Mouse (Mus musculus): ENCODE data around the gene Gm20388. TPM values are rescaled to one million over a fixed set of nuclear protein-coding genes. Genes with fewer than 3 reads are reported as not detected.
"Not testable (repeated sequence)": the region's sequence is repeated elsewhere in the genome, so short reads cannot be mapped to it uniquely, and the experiment has no call there.

Gm20388 gene
- polyA plus RNA-seq, 1 experiment = 28.1 TPM

GRCm38 (mm10) chr8:121437506-121437905 lies 1526.9 kb downstream of the Gm20388 start:
- no peak overlapping the region for H3K4me3 ChIP-seq (ENCODE audit: low read depth, low read length)
- no peak overlapping the region for H3K9ac ChIP-seq (ENCODE audit: low read depth, poor library complexity, severe bottlenecking)
- H3K4me1 ChIP-seq (ENCODE audit: control insufficient read depth, insufficient read depth, low read length) = no peaks in the 10 kb centered on the region
- TF ChIP-seq EP300 (IDR thresholded peaks at IDR 0.05; ENCODE audit: insufficient read depth, low read depth, low read length) = no peak
- TF ChIP-seq CTCF (IDR thresholded peaks at IDR 0.05; ENCODE audit: low read depth, low read length) = no peak
- no peak for TF ChIP-seq POLR2A (IDR thresholded peaks at IDR 0.05; ENCODE audit: insufficient read depth, low read length)
- H3K27me3 ChIP-seq (ENCODE audit: control insufficient read depth, insufficient read depth, low read length, poor library complexity, severe bottlenecking) = no peaks in the 10 kb centered on the region
- H3K9me3 ChIP-seq (replicated peaks; ENCODE audit: control insufficient read depth, insufficient read depth, low read length, poor library complexity, severe bottlenecking) = no peaks in the 10 kb centered on the region
- no peaks in the 10 kb centered on the region for H3K36me3 ChIP-seq (ENCODE audit: control insufficient read depth, insufficient read depth, low read length, poor library complexity, severe bottlenecking)
- no peak overlapping the region for H3K27ac ChIP-seq (ENCODE audit: insufficient read depth, low read length)

- Histone ChIP-seq H3K4me1 (ENCODE audit: control insufficient read depth, insufficient read depth, low read length) (no peaks in the 10 kb centered on the region), H3K27me3 (ENCODE audit: control insufficient read depth, insufficient read depth, low read length, poor library complexity, severe bottlenecking) (no peaks in the 10 kb centered on the region), H3K9me3 (replicated peaks; ENCODE audit: control insufficient read depth, insufficient read depth, low read length, poor library complexity, severe bottlenecking) (no peaks in the 10 kb centered on the region), H3K27ac (ENCODE audit: insufficient read depth, low read length) (no peak overlapping the region), H3K36me3 (ENCODE audit: control insufficient read depth, insufficient read depth, low read length, poor library complexity, severe bottlenecking) (no peaks in the 10 kb centered on the region), H3K9ac (ENCODE audit: low read depth, poor library complexity, severe bottlenecking) (no peak overlapping the region), H3K4me3 (ENCODE audit: low read depth, low read length) (no peak overlapping the region)
- TF ChIP-seq POLR2A (IDR thresholded peaks at IDR 0.05; ENCODE audit: insufficient read depth, low read length) = no peak
- TF ChIP-seq CTCF (IDR thresholded peaks at IDR 0.05; ENCODE audit: low read depth, low read length) = no peak
- no peak for TF ChIP-seq EP300 (IDR thresholded peaks at IDR 0.05; ENCODE audit: insufficient read depth, low read depth, low read length)
Observed at GRCm38 (mm10) chr8:121438111-121438510, 1527.5 kb downstream of the Gm20388 start.

- Histone ChIP-seq H3K4me1 (ENCODE audit: control insufficient read depth, insufficient read depth, low read length) (no peaks in the 10 kb centered on the region), H3K36me3 (ENCODE audit: control insufficient read depth, insufficient read depth, low read length, poor library complexity, severe bottlenecking) (no peaks in the 10 kb centered on the region), H3K9me3 (replicated peaks; ENCODE audit: control insufficient read depth, insufficient read depth, low read length, poor library complexity, severe bottlenecking) (no peaks in the 10 kb centered on the region), H3K9ac (ENCODE audit: low read depth, poor library complexity, severe bottlenecking) (no peak overlapping the region), H3K27me3 (ENCODE audit: control insufficient read depth, insufficient read depth, low read length, poor library complexity, severe bottlenecking) (no peaks in the 10 kb centered on the region), H3K27ac (ENCODE audit: insufficient read depth, low read length) (no peak overlapping the region), H3K4me3 (ENCODE audit: low read depth, low read length) (no peak overlapping the region)
- TF ChIP-seq CTCF (IDR thresholded peaks at IDR 0.05; ENCODE audit: low read depth, low read length) (no peak), POLR2A (IDR thresholded peaks at IDR 0.05; ENCODE audit: insufficient read depth, low read length) (no peak), EP300 (IDR thresholded peaks at IDR 0.05; ENCODE audit: insufficient read depth, low read depth, low read length) (no peak)
Observed at GRCm38 (mm10) chr8:121439351-121439750, 1528.7 kb downstream of the Gm20388 start.

GRCm38 (mm10) chr8:121443361-121443760 lies 1532.7 kb downstream of the Gm20388 start:
- no peak overlapping the region for H3K4me3 ChIP-seq (ENCODE audit: low read depth, low read length)
- H3K9ac ChIP-seq (ENCODE audit: low read depth, poor library complexity, severe bottlenecking) = no peak overlapping the region
- H3K36me3 ChIP-seq (ENCODE audit: control insufficient read depth, insufficient read depth, low read length, poor library complexity, severe bottlenecking) = no peaks in the 10 kb centered on the region

GRCm38 (mm10) chr8:121444521-121444920 lies 1533.9 kb downstream of the Gm20388 start:
- H3K4me3 ChIP-seq (ENCODE audit: low read depth, low read length); H3K27ac ChIP-seq (ENCODE audit: insufficient read depth, low read length); H3K36me3 ChIP-seq (ENCODE audit: control insufficient read depth, insufficient read depth, low read length, poor library complexity, severe bottlenecking); H3K9ac ChIP-seq (ENCODE audit: low read depth, poor library complexity, severe bottlenecking); H3K27me3 ChIP-seq (ENCODE audit: control insufficient read depth, insufficient read depth, low read length, poor library complexity, severe bottlenecking); H3K9me3 ChIP-seq (replicated peaks; ENCODE audit: control insufficient read depth, insufficient read depth, low read length, poor library complexity, severe bottlenecking); H3K4me1 ChIP-seq (ENCODE audit: control insufficient read depth, insufficient read depth, low read length): not testable (repeated sequence)

More at GRCm38 (mm10) chr8:121443361-121443760, 1532.7 kb downstream of the Gm20388 start:
- TF ChIP-seq POLR2A (IDR thresholded peaks at IDR 0.05; ENCODE audit: insufficient read depth, low read length) = no peak
- no peak for TF ChIP-seq CTCF (IDR thresholded peaks at IDR 0.05; ENCODE audit: low read depth, low read length)
- no peak for TF ChIP-seq EP300 (IDR thresholded peaks at IDR 0.05; ENCODE audit: insufficient read depth, low read depth, low read length)
- Histone ChIP-seq H3K27ac (ENCODE audit: insufficient read depth, low read length) (no peak overlapping the region), H3K4me1 (ENCODE audit: control insufficient read depth, insufficient read depth, low read length) (no peaks in the 10 kb centered on the region), H3K9me3 (replicated peaks; ENCODE audit: control insufficient read depth, insufficient read depth, low read length, poor library complexity, severe bottlenecking) (no peaks in the 10 kb centered on the region), H3K27me3 (ENCODE audit: control insufficient read depth, insufficient read depth, low read length, poor library complexity, severe bottlenecking) (no peaks in the 10 kb centered on the region)

GRCm38 (mm10) chr8:121445027-121445471 lies 1534.4 kb downstream of the Gm20388 start:
- Histone ChIP-seq H3K4me1 (ENCODE audit: control insufficient read depth, insufficient read depth, low read length) (no peaks in the 10 kb centered on the region), H3K36me3 (ENCODE audit: control insufficient read depth, insufficient read depth, low read length, poor library complexity, severe bottlenecking) (no peaks in the 10 kb centered on the region), H3K27me3 (ENCODE audit: control insufficient read depth, insufficient read depth, low read length, poor library complexity, severe bottlenecking) (no peaks in the 10 kb centered on the region), H3K27ac (ENCODE audit: insufficient read depth, low read length) (no peak overlapping the region), H3K9ac (ENCODE audit: low read depth, poor library complexity, severe bottlenecking) (no peak overlapping the region), H3K4me3 (ENCODE audit: low read depth, low read length) (no peak overlapping the region), H3K9me3 (replicated peaks; ENCODE audit: control insufficient read depth, insufficient read depth, low read length, poor library complexity, severe bottlenecking) (no peaks in the 10 kb centered on the region)
- TF ChIP-seq POLR2A (IDR thresholded peaks at IDR 0.05; ENCODE audit: insufficient read depth, low read length) (no peak), CTCF (IDR thresholded peaks at IDR 0.05; ENCODE audit: low read depth, low read length) (no peak), EP300 (IDR thresholded peaks at IDR 0.05; ENCODE audit: insufficient read depth, low read depth, low read length) (no peak)

All from ES-Bruce4 (cell line).